Comparison of ENCODE assay signal across 13 mouse cellular contexts in the genomic region with DNA sequence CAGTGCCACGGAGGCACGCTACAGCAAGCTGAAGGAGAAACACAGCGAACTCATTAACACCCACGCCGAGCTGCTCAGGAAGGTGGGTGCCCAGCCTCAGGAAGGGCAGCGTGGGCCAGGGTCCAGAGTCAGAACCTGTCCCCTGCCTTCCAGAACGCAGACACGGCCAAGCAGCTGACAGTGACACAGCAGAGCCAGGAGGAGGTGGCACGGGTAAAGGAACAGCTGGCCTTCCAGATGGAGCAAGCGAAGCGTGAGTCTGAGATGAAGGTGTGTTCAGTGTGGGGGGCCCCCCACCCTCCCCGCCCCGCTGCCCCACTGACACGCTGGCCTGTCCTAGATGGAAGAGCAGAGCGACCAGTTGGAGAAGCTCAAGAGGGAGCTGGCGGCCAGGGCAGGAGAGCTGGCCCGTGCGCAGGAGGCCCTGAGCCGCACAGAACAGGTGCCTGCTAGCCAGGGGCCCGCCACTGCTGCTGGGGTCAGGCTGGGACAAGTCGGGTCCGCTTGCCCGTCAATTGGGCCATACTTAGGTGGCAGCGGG. TPM values are rescaled to one million over a fixed set of nuclear protein-coding genes. Genes with fewer than 3 reads are reported as not detected.
A peak's percentile ranks its signal among the peaks of the same experiment; 100 is the strongest.
DNase-seq lines count a peak whose midpoint lies in the region; ATAC-seq and TF ChIP-seq lines count a peak whose summit lies in the region.
"Had no signal": no experiment of that assay in that cellular context is flagged by ENCODE, and none has a peak within 500 bp of the region (broad histone marks: within the 10 kb centered on the region; RNA-seq: fewer than 3 reads in every experiment).

No protein-coding gene starts in this region.

- no peaks in the 10 kb centered on the region for H3K9me3 ChIP-seq in midbrain, embryonic 15.5 days
- no peaks in the 10 kb centered on the region for H3K9me3 ChIP-seq in midbrain, embryonic 14.5 days (ENCODE audit: control insufficient read depth, low read length)
- no peaks in the 10 kb centered on the region for H3K9me3 ChIP-seq in forebrain, embryonic 14.5 days (replicated peaks; ENCODE audit: control insufficient read depth, low read length)
- H3K9me3 ChIP-seq: liver, embryonic 15.5 days had no signal

- DNase-seq in gastrocnemius, adult 2 months, result peak; percentile 72
- DNase-seq in gastrocnemius, postnatal 10 days, result no peak
- DNase-seq in midbrain, embryonic 14.5 days, result no peak
- peak; percentile 49 for DNase-seq in forebrain, embryonic 14.5 days (ENCODE audit: low spot score)
- DNase-seq in retina, postnatal 1 day, result peak; percentile 56
- no peak for DNase-seq in embryo, embryonic 10.5 days (ENCODE audit: low spot score)
- DNase-seq in thymus, postnatal 4 days, result no peak
- DNase-seq: adrenal gland, postnatal 14 days; kidney, postnatal 14 days had no signal

- H3K4me3 ChIP-seq in gastrocnemius, adult 2 months, result peak overlapping the region; percentile 52
- H3K4me3 ChIP-seq in midbrain, embryonic 15.5 days, result no peak overlapping the region
- H3K4me3 ChIP-seq in midbrain, embryonic 14.5 days (replicated peaks; ENCODE audit: low read depth, low read length), result no peak overlapping the region
- H3K4me3 ChIP-seq in forebrain, embryonic 14.5 days (ENCODE audit: low read depth, low read length), result no peak overlapping the region
- H3K4me3 ChIP-seq: liver, embryonic 15.5 days had no signal

- no peak overlapping the region for H3K4me2 ChIP-seq in midbrain, embryonic 15.5 days
- H3K4me2 ChIP-seq in midbrain, embryonic 14.5 days (ENCODE audit: low read length), result no peak overlapping the region
- H3K4me2 ChIP-seq in forebrain, embryonic 14.5 days (ENCODE audit: low read length), result no peak overlapping the region
- H3K4me2 ChIP-seq: heart, embryonic 11.5 days; liver, embryonic 15.5 days had no signal

- intact Hi-C loops in gastrocnemius, adult 2 months (cut with DNase I), result no loop called here

- H3K9ac ChIP-seq in midbrain, embryonic 15.5 days, result no peak overlapping the region
- H3K9ac ChIP-seq in midbrain, embryonic 14.5 days (replicated peaks; ENCODE audit: low read length), result no peak overlapping the region
- H3K9ac ChIP-seq in forebrain, embryonic 14.5 days (ENCODE audit: low read length), result no peak overlapping the region
- H3K9ac ChIP-seq: liver, embryonic 15.5 days had no signal

- peak overlapping the region; percentile 51 for H3K27ac ChIP-seq in gastrocnemius, adult 2 months
- 0 out of 2 replicates have a peak overlapping the region, but pooled peaks have one; percentile 2 for H3K27ac ChIP-seq in midbrain, embryonic 15.5 days
- H3K27ac ChIP-seq in midbrain, embryonic 14.5 days (replicated peaks; ENCODE audit: low read depth, low read length), result no peak overlapping the region
- H3K27ac ChIP-seq in forebrain, embryonic 14.5 days (ENCODE audit: low read depth, low read length), result peak overlapping the region; percentile 75
- H3K27ac ChIP-seq: liver, embryonic 15.5 days; macrophage had no signal

- 86% methylated on average over 24 of the region's 24 CpGs for WGBS in midbrain, embryonic 15.5 days
- 85% methylated on average over 24 of the region's 24 CpGs for WGBS in midbrain, embryonic 14.5 days
- WGBS in forebrain, embryonic 14.5 days, result 72% methylated on average over 24 of the region's 24 CpGs

- no peaks in the 10 kb centered on the region for H3K36me3 ChIP-seq in midbrain, embryonic 15.5 days (replicated peaks)
- H3K36me3 ChIP-seq in midbrain, embryonic 14.5 days (ENCODE audit: control insufficient read depth, insufficient read depth, low read length), result 0 out of 2 replicates have a peak, but pooled peaks cover 13% of the 10 kb centered on the region
- peaks cover 27% of the 10 kb centered on the region for H3K36me3 ChIP-seq in forebrain, embryonic 14.5 days (ENCODE audit: control insufficient read depth, insufficient read depth, low read length)

- ATAC-seq in midbrain, embryonic 15.5 days (replicated peaks), result no peak
- no peak for ATAC-seq in midbrain, embryonic 14.5 days (ENCODE audit: low FRiP score, low TSS enrichment)
- no peak for ATAC-seq in forebrain, embryonic 14.5 days

- peaks cover 11% of the 10 kb centered on the region; the same call in 1 of the 2 replicates for H3K4me1 ChIP-seq in midbrain, embryonic 15.5 days
- H3K4me1 ChIP-seq in midbrain, embryonic 14.5 days (ENCODE audit: control insufficient read depth, insufficient read depth, low read length), result no peaks in the 10 kb centered on the region
- peaks cover 4% of the 10 kb centered on the region; the same call in 1 of the 2 replicates for H3K4me1 ChIP-seq in forebrain, embryonic 14.5 days (ENCODE audit: control insufficient read depth, insufficient read depth, low read length)

- TF ChIP-seq CTCF in gastrocnemius, adult 2 months (IDR thresholded peaks at IDR 0.05), result no peak

- H3K27me3 ChIP-seq in midbrain, embryonic 15.5 days (replicated peaks), result no peaks in the 10 kb centered on the region
- no peaks in the 10 kb centered on the region for H3K27me3 ChIP-seq in midbrain, embryonic 14.5 days (ENCODE audit: control insufficient read depth, insufficient read depth, low read length)
- H3K27me3 ChIP-seq in forebrain, embryonic 14.5 days (replicated peaks; ENCODE audit: control insufficient read depth, insufficient read depth, low read length), result no peaks in the 10 kb centered on the region
- H3K27me3 ChIP-seq: liver, embryonic 15.5 days had no signal

RNA-seq across cellular contexts. Expression of a gene that starts 23.9 kb away (rescaled TPM):
- 10 to 100 TPM in 1 of 2 experiments, 1 to 10 TPM in 1; 5.6 to 14.3 TPM for total RNA-seq in gastrocnemius, adult 2 months (2021)
- 1 to 10 TPM; 8.2 to 9.0 TPM for total RNA-seq in gastrocnemius, postnatal 10 days (2021)
- polyA plus RNA-seq in midbrain, embryonic 15.5 days (2015; fragmentation: Nextera tagmentation; extraction: Ambion mirVana), result 29.8 and 30.7 TPM in 2 replicates
- 22.5 and 24.7 TPM in 2 replicates for polyA plus RNA-seq in midbrain, embryonic 14.5 days (2014; fragmentation: Nextera tagmentation; extraction: Ambion mirVana)
- 12.4 and 27.1 TPM in 2 replicates for polyA plus RNA-seq in forebrain, embryonic 14.5 days (2014; fragmentation: Nextera tagmentation; extraction: Ambion mirVana)

RNA-seq across cellular contexts. Expression of a gene that starts 34.8 kb away (rescaled TPM):
- 1 to 10 TPM; 4.1 to 6.2 TPM for total RNA-seq in gastrocnemius, adult 2 months (2021)
- total RNA-seq in gastrocnemius, postnatal 10 days (2021), result 10 to 100 TPM; 11.9 to 13.4 TPM
- polyA plus RNA-seq in midbrain, embryonic 15.5 days (2015; fragmentation: Nextera tagmentation; extraction: Ambion mirVana), result 66.7 and 73.7 TPM in 2 replicates
- polyA plus RNA-seq in midbrain, embryonic 14.5 days (2014; fragmentation: Nextera tagmentation; extraction: Ambion mirVana), result 58.0 and 72.4 TPM in 2 replicates
- 70.5 and 86.6 TPM in 2 replicates for polyA plus RNA-seq in forebrain, embryonic 14.5 days (2014; fragmentation: Nextera tagmentation; extraction: Ambion mirVana)

Comparison
In these comparisons a context has a peak if more than half of its experiments do, and no peak if none do; other contexts are left out.
1. DNase-seq: peak in gastrocnemius, adult 2 months (single experiment), forebrain, embryonic 14.5 days (single experiment) and retina, postnatal 1 day (single experiment); none in gastrocnemius, postnatal 10 days (single experiment), midbrain, embryonic 14.5 days (single experiment), embryo, embryonic 10.5 days (single experiment) and thymus, postnatal 4 days (single experiment).